Mouse (Mus musculus) kidney, embryonic 16.5 days (tissue): ENCODE measurements at regions not wholly inside any gene's neighbourhood (a gene's known extent, or its start where the extent isn't known, plus 50 kb on each side); places are given as distances from the start of the nearest gene placed in this dataset.

Source experiments
- ATAC-seq: fragments of 200-750 bp; cut with Nextera tagmentation; 2 replicates; pipeline ENCODE4 v1.8.0; 2017; ENCODE audit warnings: moderate TSS enrichment; ENCODE audit not compliant: low FRiP score, low TSS enrichment
- H3K27ac ChIP-seq: fragments of 300-500 bp; sonication (generic); 2 replicates; pipeline ENCODE4 v1.5.1; 2014; ENCODE audit warnings: low read length
- H3K27me3 ChIP-seq: fragments of 300-500 bp; sonication (generic); 2 replicates; pipeline ENCODE4 v1.6.1; 2014; ENCODE audit warnings: low read length, control low read depth, mixed read lengths; ENCODE audit not compliant: insufficient read depth
- H3K36me3 ChIP-seq: fragments of 300-500 bp; sonication (generic); 2 replicates; pipeline ENCODE4 v1.6.1; 2014; ENCODE audit warnings: low read length, control low read depth, mixed read lengths; ENCODE audit not compliant: insufficient read depth
- H3K4me1 ChIP-seq: fragments of 300-500 bp; sonication (generic); 2 replicates; pipeline ENCODE4 v1.6.1; 2014; ENCODE audit warnings: low read length, control low read depth, mixed read lengths; ENCODE audit not compliant: insufficient read depth
- H3K4me2 ChIP-seq: fragments of 300-500 bp; sonication (generic); replicated peaks from 2 replicates; pipeline ENCODE4 v1.6.1; 2014; ENCODE audit warnings: low read depth, low read length
- H3K4me3 ChIP-seq: fragments of 300-500 bp; sonication (generic); 2 replicates; pipeline ENCODE4 v1.5.1; 2014; ENCODE audit warnings: mild to moderate bottlenecking, low read length
- H3K9ac ChIP-seq: fragments of 300-500 bp; sonication (generic); replicated peaks from 2 replicates; pipeline ENCODE4 v1.6.1; 2014; ENCODE audit warnings: low read length
- H3K9me3 ChIP-seq: fragments of 300-500 bp; sonication (generic); 2 replicates; pipeline ENCODE4 v1.6.1; 2016; ENCODE audit warnings: low read length, control low read depth
- WGBS: fragments of 180-500 bp; shearing (Covaris S2); extraction: QIAGEN DNeasy Blood & Tissue Kit; methylation state at CpG from one replicate; pipeline ENCODE4 v1.1.7; 2014; 5-methylcytosine and 5-hydroxymethylcytosine counted together

- no peak overlapping the region for H3K27ac ChIP-seq
- H3K36me3 ChIP-seq, result no peaks in the 10 kb centered on the region
- no peaks in the 10 kb centered on the region for H3K9me3 ChIP-seq
- no peaks in the 10 kb centered on the region for H3K4me1 ChIP-seq
- H3K4me3 ChIP-seq, result no peak overlapping the region
- no peak overlapping the region for H3K4me2 ChIP-seq
- WGBS, result 25% methylated on average over 5 of the region's 5 CpGs
- ATAC-seq, result no peak
- no peak overlapping the region for H3K9ac ChIP-seq
- H3K27me3 ChIP-seq, result no peaks in the 10 kb centered on the region
Observed at GRCm38 (mm10) chr9:122614579-122615252, 132.4 kb upstream of the Topaz1 start.

DNA sequence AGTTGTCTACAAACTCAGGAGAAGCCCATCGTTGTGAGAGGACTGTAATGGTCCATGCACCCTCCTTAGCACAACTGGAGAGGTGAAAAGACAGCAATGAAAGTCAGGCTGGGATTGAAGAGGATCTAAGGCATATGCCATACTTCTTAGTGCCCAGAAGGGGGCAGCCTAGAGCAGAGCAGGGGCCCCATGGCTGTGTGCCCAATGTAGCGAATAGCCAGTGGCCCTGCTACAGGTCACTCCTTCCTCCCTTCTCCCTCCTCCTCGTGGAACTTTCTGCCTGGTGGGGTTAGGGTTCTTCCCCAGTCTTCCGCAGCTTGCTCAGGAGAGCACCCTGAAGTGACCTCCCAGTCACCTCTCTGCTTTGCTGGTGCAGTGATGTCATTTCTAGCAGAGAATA is 131.8 kb upstream of the Topaz1 start:
- WGBS, result 15% methylated on average over 4 of the region's 4 CpGs
- Histone ChIP-seq H3K27me3 (no peaks in the 10 kb centered on the region), H3K4me1 (no peaks in the 10 kb centered on the region), H3K27ac (no peak overlapping the region), H3K9me3 (no peaks in the 10 kb centered on the region), H3K9ac (no peak overlapping the region), H3K4me2 (no peak overlapping the region), H3K36me3 (no peaks in the 10 kb centered on the region), H3K4me3 (no peak overlapping the region)
- 0 out of 2 replicates have a peak, but pooled peaks have one; percentile 39 for ATAC-seq

GRCm38 (mm10) chr9:122617793-122618192 is 129.4 kb upstream of the Topaz1 start:
- Histone ChIP-seq H3K4me1 (no peaks in the 10 kb centered on the region), H3K9ac (no peak overlapping the region), H3K27me3 (no peaks in the 10 kb centered on the region), H3K27ac (no peak overlapping the region), H3K4me2 (no peak overlapping the region), H3K36me3 (no peaks in the 10 kb centered on the region), H3K9me3 (no peaks in the 10 kb centered on the region), H3K4me3 (no peak overlapping the region)
- 48% methylated on average over 3 of the region's 3 CpGs for WGBS
- no peak for ATAC-seq

DNA sequence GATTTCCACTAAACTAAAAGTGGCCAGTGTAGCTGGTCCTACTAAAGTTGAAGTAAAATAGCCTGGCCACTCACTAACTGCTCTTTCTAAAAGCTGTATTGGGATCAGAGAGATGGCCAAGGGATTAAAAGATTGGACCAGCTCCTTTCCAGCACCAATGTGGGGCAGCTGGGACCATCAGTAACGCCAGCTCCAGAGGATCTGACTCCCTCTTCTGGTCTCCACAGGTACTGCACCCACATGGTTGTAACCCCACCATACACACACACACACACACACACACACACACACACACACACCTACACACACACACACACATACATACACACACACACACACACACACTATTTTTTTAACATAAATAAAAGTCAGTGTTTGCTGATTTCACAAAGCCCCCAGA is 122.1 kb upstream of the Topaz1 start:
- WGBS, result 100% methylated on average over 1 of the region's 1 CpGs
- no peaks in the 10 kb centered on the region for H3K9me3 ChIP-seq

DNA sequence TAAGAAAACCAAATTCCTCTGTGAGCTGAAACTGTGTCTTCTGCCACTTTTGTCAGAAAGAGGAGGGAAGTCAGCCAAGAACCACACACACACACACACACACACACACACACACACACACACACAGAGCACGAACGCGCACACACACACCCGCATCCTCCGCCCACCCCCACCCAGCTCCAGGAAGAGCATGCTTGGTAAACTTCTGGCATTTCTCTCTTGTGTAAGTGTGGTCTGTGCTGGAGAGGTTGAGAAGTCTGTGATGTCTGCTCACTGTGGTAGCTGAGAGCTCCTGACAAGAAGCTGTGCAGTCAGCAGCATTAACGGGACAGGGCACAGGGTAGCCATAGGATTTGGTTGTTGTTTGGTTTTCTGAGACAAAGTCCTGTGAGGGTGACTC is 120.8 kb upstream of the Topaz1 start:
- H3K9me3 ChIP-seq, result no peaks in the 10 kb centered on the region
- H3K36me3 ChIP-seq, result no peaks in the 10 kb centered on the region
- H3K4me1 ChIP-seq, result no peaks in the 10 kb centered on the region
- H3K4me3 ChIP-seq, result no peak overlapping the region
- 67% methylated on average over 6 of the region's 6 CpGs for WGBS
- no peaks in the 10 kb centered on the region for H3K27me3 ChIP-seq
- H3K27ac ChIP-seq, result no peak overlapping the region
- no peak overlapping the region for H3K9ac ChIP-seq
- H3K4me2 ChIP-seq, result no peak overlapping the region
- ATAC-seq, result no peak

More for the DNA sequence above, 122.1 kb upstream of the Topaz1 start:
- Histone ChIP-seq H3K4me1 (no peaks in the 10 kb centered on the region), H3K27me3 (no peaks in the 10 kb centered on the region), H3K4me3 (no peak overlapping the region), H3K4me2 (no peak overlapping the region), H3K9ac (no peak overlapping the region), H3K27ac (no peak overlapping the region), H3K36me3 (no peaks in the 10 kb centered on the region)
- ATAC-seq, result no peak

GRCm38 (mm10) chr9:122629171-122629904 is 117.8 kb upstream of the Topaz1 start:
- no peaks in the 10 kb centered on the region for H3K4me1 ChIP-seq
- ATAC-seq, result no peak
- WGBS, result 30% methylated on average over 18 of the region's 18 CpGs

DNA sequence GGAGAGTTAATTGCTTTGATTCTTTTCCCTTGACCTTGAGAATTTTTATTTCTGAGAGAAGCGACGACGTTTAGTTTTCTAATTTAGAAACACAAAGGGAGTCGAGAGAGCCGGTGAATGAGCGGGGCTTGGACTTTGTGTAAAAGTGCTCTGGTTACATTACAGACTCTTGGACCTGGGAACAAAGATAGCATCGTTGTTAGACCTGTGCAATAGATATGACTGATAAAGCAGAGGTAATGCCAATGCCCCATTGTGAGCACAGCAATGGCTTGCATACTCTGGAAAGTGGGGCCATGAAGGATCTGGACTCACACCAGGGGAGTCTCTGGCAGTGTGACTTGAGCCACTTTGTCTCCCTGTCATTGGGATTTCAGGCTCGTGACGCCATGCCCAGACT is 115.4 kb upstream of the Topaz1 start:
- Histone ChIP-seq H3K9ac (no peak overlapping the region), H3K4me2 (no peak overlapping the region), H3K27me3 (no peaks in the 10 kb centered on the region), H3K27ac (no peak overlapping the region), H3K36me3 (no peaks in the 10 kb centered on the region), H3K4me1 (peaks cover 3% of the 10 kb centered on the region; the same call in 1 of the 2 replicates), H3K4me3 (no peak overlapping the region), H3K9me3 (no peaks in the 10 kb centered on the region)
- WGBS, result 61% methylated on average over 9 of the region's 9 CpGs
- ATAC-seq, result no peak

More at GRCm38 (mm10) chr9:122629171-122629904, 117.8 kb upstream of the Topaz1 start:
- Histone ChIP-seq H3K9ac (no peak overlapping the region), H3K27me3 (no peaks in the 10 kb centered on the region), H3K36me3 (no peaks in the 10 kb centered on the region), H3K4me3 (no peak overlapping the region), H3K4me2 (no peak overlapping the region), H3K9me3 (no peaks in the 10 kb centered on the region), H3K27ac (no peak overlapping the region)

DNA sequence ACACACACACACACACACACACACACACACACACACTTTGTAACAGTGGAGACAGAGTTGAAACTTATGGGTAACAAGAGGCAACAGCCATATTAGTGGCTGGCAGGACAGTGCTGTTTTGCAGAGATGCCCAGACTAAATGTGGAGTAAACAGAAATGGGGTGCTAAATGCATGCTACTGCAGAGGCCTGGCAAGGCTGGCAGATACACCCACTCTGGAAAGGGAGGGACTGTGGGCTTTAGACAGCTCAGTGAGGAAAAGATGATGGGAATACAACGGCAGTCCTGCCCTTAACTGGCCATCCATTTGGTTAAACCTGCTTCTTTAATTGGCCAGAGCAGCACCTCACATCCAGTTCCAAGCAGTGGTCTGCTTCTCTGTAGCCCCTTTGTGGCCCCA is 113.7 kb upstream of the Topaz1 start:
- H3K36me3 ChIP-seq, result no peaks in the 10 kb centered on the region
- no peak overlapping the region for H3K9ac ChIP-seq
- H3K4me2 ChIP-seq, result no peak overlapping the region
- peaks cover 3% of the 10 kb centered on the region; the same call in 1 of the 2 replicates for H3K4me1 ChIP-seq
- no peak overlapping the region for H3K4me3 ChIP-seq
- H3K27me3 ChIP-seq, result no peaks in the 10 kb centered on the region
- ATAC-seq, result no peak
- 57% methylated on average over 1 of the region's 1 CpGs for WGBS
- H3K27ac ChIP-seq, result no peak overlapping the region
- no peaks in the 10 kb centered on the region for H3K9me3 ChIP-seq

DNA sequence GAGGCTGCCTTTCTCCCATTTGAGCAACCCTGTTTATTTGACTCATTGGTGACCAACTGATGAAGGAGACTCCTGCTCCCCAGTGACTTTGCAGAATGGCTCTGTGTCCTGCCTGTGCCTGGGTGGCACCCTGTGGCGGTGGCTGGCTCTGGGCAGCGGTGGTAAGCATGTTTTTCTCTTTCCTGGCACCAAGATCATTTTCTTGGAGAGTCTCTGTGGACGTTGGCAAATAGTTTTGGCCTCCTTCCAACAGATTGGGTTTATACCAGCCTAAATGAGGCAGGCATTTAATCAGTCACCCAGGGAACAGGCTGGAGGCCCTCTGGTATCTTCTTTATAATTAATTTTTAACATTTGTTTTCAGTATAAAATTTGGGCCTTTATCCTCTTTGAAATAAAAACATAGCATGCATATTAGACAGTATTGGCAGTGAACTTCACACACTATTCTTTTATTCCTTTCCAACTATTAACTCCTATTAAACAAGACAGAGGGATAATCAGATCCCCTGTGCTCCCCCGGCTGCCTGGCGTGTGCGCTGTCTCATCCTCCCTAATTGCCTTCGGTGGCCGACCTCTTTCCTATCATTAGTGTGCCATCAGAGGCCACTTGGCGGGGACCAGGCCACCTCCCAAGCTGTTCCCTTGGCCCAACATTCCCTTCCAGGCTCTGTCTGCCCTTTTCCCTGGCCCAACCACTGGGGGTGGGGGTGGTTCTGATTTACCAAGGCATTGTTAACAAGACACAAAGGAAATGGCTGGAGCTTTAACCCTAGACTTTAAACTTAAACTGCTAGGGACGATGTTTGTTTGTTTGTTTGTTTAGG is 111.8 kb upstream of the Topaz1 start:
- ATAC-seq, result no peak
- Histone ChIP-seq H3K4me3 (no peak overlapping the region), H3K27me3 (no peaks in the 10 kb centered on the region), H3K27ac (no peak overlapping the region), H3K4me2 (no peak overlapping the region), H3K9me3 (no peaks in the 10 kb centered on the region), H3K9ac (no peak overlapping the region), H3K4me1 (peaks cover 3% of the 10 kb centered on the region; the same call in 1 of the 2 replicates), H3K36me3 (no peaks in the 10 kb centered on the region)
- WGBS, result 41% methylated on average over 10 of the region's 10 CpGs
